8 mouse cellular contexts compared by ENCODE assay signal in genomic region chr13:32337735-32338512, GRCm38 (mm10). TPM values are rescaled to one million over a fixed set of nuclear protein-coding genes. Genes with fewer than 3 reads are reported as not detected.
DNase-seq lines count a peak whose midpoint lies in the region; ATAC-seq and TF ChIP-seq lines count a peak whose summit lies in the region.

No protein-coding gene starts in this region.

- DNase-seq in lung, embryonic 14.5 days = no peak
- DNase-seq in lung, postnatal 25 days (ENCODE audit: low spot score) = no peak
- no peak for DNase-seq in hindbrain, embryonic 10.5 days (ENCODE audit: low spot score)
- DNase-seq in midbrain, embryonic 10.5 days (ENCODE audit: low spot score) = no peak
- DNase-seq in urinary bladder, adult 2 months (ENCODE audit: low spot score) = no peak
- DNase-seq in thymus, postnatal 25 days = no peak
- no peak for DNase-seq in left cerebral cortex, postnatal 25 days (ENCODE audit: low spot score in 2 of 2)

- peak overlapping the region; percentile 77 for H3K4me3 ChIP-seq in lung, embryonic 14.5 days (ENCODE audit: low read depth, low read length)
- peak overlapping the region; percentile 86 for H3K4me3 ChIP-seq in brown adipose tissue, adult 24 weeks (ENCODE audit: insufficient read depth, low read depth, low read length)
- peak overlapping the region; percentile 90 for H3K4me3 ChIP-seq in hindbrain, embryonic 10.5 days
- peak overlapping the region; percentile 84 for H3K4me3 ChIP-seq in midbrain, embryonic 10.5 days

- peak overlapping the region; percentile 73 for H3K9ac ChIP-seq in lung, embryonic 14.5 days

- intact Hi-C loops in left cerebral cortex, postnatal 25 days (cut with DNase I) = no loop called here

- no peak for TF ChIP-seq CTCF in lung, embryonic 14.5 days (IDR thresholded peaks at IDR 0.05; ENCODE audit: low read depth)

- peak overlapping the region; percentile 94 for H3K4me2 ChIP-seq in lung, embryonic 14.5 days

- peak; percentile 76 for ATAC-seq in lung, embryonic 14.5 days (ENCODE audit: insufficient read depth)

- 4% methylated on average over 32 of the region's 32 CpGs for WGBS in lung, embryonic 14.5 days
- WGBS in hindbrain, embryonic 10.5 days = 4% methylated on average over 32 of the region's 32 CpGs
- 5% methylated on average over 32 of the region's 32 CpGs for WGBS in midbrain, embryonic 10.5 days

- H3K36me3 ChIP-seq in lung, embryonic 14.5 days (ENCODE audit: insufficient read depth) = no peaks in the 10 kb centered on the region
- no peaks in the 10 kb centered on the region for H3K36me3 ChIP-seq in hindbrain, embryonic 10.5 days
- no peaks in the 10 kb centered on the region for H3K36me3 ChIP-seq in midbrain, embryonic 10.5 days

- H3K27me3 ChIP-seq in lung, embryonic 14.5 days (ENCODE audit: insufficient read depth, low read length) = no peaks in the 10 kb centered on the region
- H3K27me3 ChIP-seq in hindbrain, embryonic 10.5 days (ENCODE audit: insufficient read depth, poor library complexity, severe bottlenecking) = no peaks in the 10 kb centered on the region; the same call in 1 of the 2 replicates
- H3K27me3 ChIP-seq in midbrain, embryonic 10.5 days (ENCODE audit: low read depth, poor library complexity, severe bottlenecking) = peaks cover 7% of the 10 kb centered on the region

- no peak overlapping the region; the same call in 1 of the 2 replicates for H3K27ac ChIP-seq in lung, embryonic 14.5 days (ENCODE audit: low read depth)
- H3K27ac ChIP-seq in brown adipose tissue, adult 24 weeks (replicated peaks; ENCODE audit: low read depth, low read length) = no peak overlapping the region
- peak overlapping the region; percentile 89 for H3K27ac ChIP-seq in hindbrain, embryonic 10.5 days
- peak overlapping the region; percentile 86 for H3K27ac ChIP-seq in midbrain, embryonic 10.5 days (replicated peaks)

- no peaks in the 10 kb centered on the region for H3K9me3 ChIP-seq in lung, embryonic 14.5 days (ENCODE audit: low read depth, low read length)
- H3K9me3 ChIP-seq in hindbrain, embryonic 10.5 days = no peaks in the 10 kb centered on the region
- no peaks in the 10 kb centered on the region; the same call in 1 of the 2 replicates for H3K9me3 ChIP-seq in midbrain, embryonic 10.5 days (replicated peaks)

- 0 out of 2 replicates have a peak, but pooled peaks cover 3% of the 10 kb centered on the region for H3K4me1 ChIP-seq in lung, embryonic 14.5 days (ENCODE audit: insufficient read depth)
- peaks cover 2% of the 10 kb centered on the region; the same call in 1 of the 2 replicates for H3K4me1 ChIP-seq in brown adipose tissue, adult 24 weeks (ENCODE audit: control insufficient read depth, insufficient read depth, insufficient read length, low read length)
- H3K4me1 ChIP-seq in hindbrain, embryonic 10.5 days (replicated peaks) = peaks cover 14% of the 10 kb centered on the region
- peaks cover 15% of the 10 kb centered on the region for H3K4me1 ChIP-seq in midbrain, embryonic 10.5 days

RNA-seq across cellular contexts. Expression of gene Gmds, which starts 0.6 kb away (rescaled TPM):
- polyA plus RNA-seq in lung, embryonic 14.5 days (2014; fragmentation: Nextera tagmentation; extraction: Ambion mirVana) = 27.4 and 29.2 TPM in 2 replicates
- 2.6 and 5.5 TPM in 2 replicates for polyA plus RNA-seq in brown adipose tissue, adult 24 weeks (2012; ENCODE audit: insufficient read depth, insufficient read length, missing spikeins)
- 29.2 and 29.3 TPM in 2 replicates for polyA plus RNA-seq in hindbrain, embryonic 10.5 days (2016; fragmentation: Nextera tagmentation; extraction: Ambion mirVana)
- polyA plus RNA-seq in midbrain, embryonic 10.5 days (2016; fragmentation: Nextera tagmentation; extraction: Ambion mirVana) = 29.9 and 31.0 TPM in 2 replicates
- polyA plus RNA-seq in urinary bladder, adult 2 months (2012; rRNA removed) = 12.4 and 15.4 TPM in 2 replicates
- total RNA-seq in left cerebral cortex, postnatal 25 days (2021) = 10 to 100 TPM; 11.3 to 12.8 TPM

Comparison
In these comparisons a context has a peak if more than half of its experiments do, and no peak if none do; other contexts are left out.
1. H3K27ac ChIP-seq: peak in hindbrain, embryonic 10.5 days (single experiment) and midbrain, embryonic 10.5 days (single experiment); none in lung, embryonic 14.5 days (single experiment) and brown adipose tissue, adult 24 weeks (single experiment).
2. Peak in every context shown above with its lines, with median percentiles within 50 percentile points of each other: H3K4me3 ChIP-seq.